Mouse (Mus musculus) heart, embryonic 11.5 days (tissue): ENCODE measurements around the gene Gipr. TPM values are rescaled to one million over a fixed set of nuclear protein-coding genes. Genes with fewer than 3 reads are reported as not detected.
"Not testable (repeated sequence)": the region's sequence is repeated elsewhere in the genome, so short reads cannot be mapped to it uniquely, and the experiment has no call there.

Source experiments
- ATAC-seq: fragments of 200-750 bp; cut with Nextera tagmentation; replicated peaks from 2 replicates; pipeline ENCODE4 v1.8.0; 2017; ENCODE audit warnings: moderate library complexity; ENCODE audit not compliant: insufficient number of reproducible peaks, low FRiP score, low TSS enrichment
- H3K27ac ChIP-seq: fragments of 300-500 bp; sonication (generic); 2 replicates; pipeline ENCODE4 v1.5.1; 2014; ENCODE audit warnings: mild to moderate bottlenecking, low read depth, low read length
- H3K27me3 ChIP-seq: fragments of 300-500 bp; sonication (generic); 2 replicates; pipeline ENCODE4 v1.6.1; 2014; ENCODE audit warnings: mild to moderate bottlenecking, low read length, mixed read lengths; ENCODE audit not compliant: control insufficient read depth, insufficient read depth
- H3K36me3 ChIP-seq: fragments of 300-500 bp; sonication (generic); 2 replicates; pipeline ENCODE4 v1.6.1; 2014; ENCODE audit warnings: mild to moderate bottlenecking, low read length, moderate library complexity, mixed read lengths; ENCODE audit not compliant: control insufficient read depth, insufficient read depth
- H3K4me1 ChIP-seq: fragments of 300-500 bp; sonication (generic); 2 replicates; pipeline ENCODE4 v1.6.1; 2014; ENCODE audit warnings: low read length; ENCODE audit not compliant: control insufficient read depth, insufficient read depth
- H3K4me2 ChIP-seq: fragments of 300-500 bp; sonication (generic); 2 replicates; pipeline ENCODE4 v1.6.1; 2014; ENCODE audit warnings: mild to moderate bottlenecking, moderate library complexity
- H3K4me3 ChIP-seq: fragments of 300-500 bp; sonication (generic); 2 replicates; pipeline ENCODE4 v1.5.1; 2014; ENCODE audit warnings: low read depth, low read length
- H3K9ac ChIP-seq: fragments of 300-500 bp; sonication (generic); 2 replicates; pipeline ENCODE4 v1.6.1; 2014; ENCODE audit warnings: mild to moderate bottlenecking, low read depth, low read length, moderate library complexity
- H3K9me3 ChIP-seq: fragments of 300-500 bp; sonication (generic); replicated peaks from 2 replicates; pipeline ENCODE4 v1.6.1; 2016; ENCODE audit warnings: low read length; ENCODE audit not compliant: control insufficient read depth
- WGBS: fragments of 180-500 bp; shearing (Covaris S2); extraction: QIAGEN DNeasy Blood & Tissue Kit; methylation state at CpG from one replicate; pipeline ENCODE4 v1.1.7; 2014; ENCODE audit not compliant: insufficient replicate concordance; 5-methylcytosine and 5-hydroxymethylcytosine counted together
- polyA plus RNA-seq: library from polyadenylated mRNA; unstranded; fragments of >200 nt; fragmentation: Nextera tagmentation; extraction: Ambion mirVana; gene quantifications from 2 replicates; pipeline ENCODE4 v1.2.1, GENCODE M21; 2014

Gene Gipr
- polyA plus RNA-seq, 1 experiment from 2014 or later: 10.8 TPM

DNA sequence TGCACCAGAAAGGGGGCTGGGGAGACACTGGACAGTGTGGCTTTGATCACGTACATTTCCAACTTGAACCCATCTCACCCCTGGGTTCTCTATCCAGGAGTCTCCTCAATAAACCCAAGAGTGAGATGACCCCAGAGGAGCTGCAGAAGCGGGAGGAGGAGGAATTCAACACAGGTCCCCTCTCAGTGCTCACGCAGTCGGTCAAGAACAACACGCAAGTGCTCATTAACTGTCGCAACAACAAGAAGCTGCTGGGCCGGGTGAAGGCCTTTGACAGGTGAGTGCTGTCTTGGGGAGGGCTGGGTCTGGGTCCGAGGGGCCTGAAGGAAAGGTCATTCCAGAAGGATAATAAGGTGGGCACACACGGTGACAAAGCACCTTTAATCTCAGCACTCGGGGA lies 14.8 kb downstream of the Gipr start:
- H3K4me3 ChIP-seq, H3K4me2 ChIP-seq, H3K9me3 ChIP-seq, H3K27me3 ChIP-seq, ATAC-seq, H3K27ac ChIP-seq: not testable (repeated sequence)
- Histone ChIP-seq H3K9ac (0 out of 2 replicates have a peak overlapping the region, but pooled peaks have one; percentile 39), H3K4me1 (peaks cover 14% of the 10 kb centered on the region), H3K36me3 (peaks cover 20% of the 10 kb centered on the region)
- 87% methylated on average over 10 of the region's 10 CpGs for WGBS

GRCm38 (mm10) chr7:19149626-19150025 lies 16.3 kb downstream of the Gipr start, which contains the start of gene Snrpd2:
Gene Snrpd2, plus strand, starts transcription at chr7:19149722.
- peaks cover 14% of the 10 kb centered on the region for H3K4me1 ChIP-seq
- H3K9me3 ChIP-seq: no peaks in the 10 kb centered on the region
- peak within 1 kb of the TSS; percentile 70 for H3K4me3 ChIP-seq
- H3K9ac ChIP-seq: peak within 1 kb of the TSS; percentile 81
- peaks cover 20% of the 10 kb centered on the region for H3K36me3 ChIP-seq
- H3K27me3 ChIP-seq: no peaks in the 10 kb centered on the region
- under 1% methylated on average over 24 of the region's 24 CpGs for WGBS
- peak; percentile 89 for ATAC-seq
- peak within 1 kb of the TSS; percentile 81 for H3K27ac ChIP-seq
- H3K4me2 ChIP-seq: peak within 1 kb of the TSS; percentile 79

DNA sequence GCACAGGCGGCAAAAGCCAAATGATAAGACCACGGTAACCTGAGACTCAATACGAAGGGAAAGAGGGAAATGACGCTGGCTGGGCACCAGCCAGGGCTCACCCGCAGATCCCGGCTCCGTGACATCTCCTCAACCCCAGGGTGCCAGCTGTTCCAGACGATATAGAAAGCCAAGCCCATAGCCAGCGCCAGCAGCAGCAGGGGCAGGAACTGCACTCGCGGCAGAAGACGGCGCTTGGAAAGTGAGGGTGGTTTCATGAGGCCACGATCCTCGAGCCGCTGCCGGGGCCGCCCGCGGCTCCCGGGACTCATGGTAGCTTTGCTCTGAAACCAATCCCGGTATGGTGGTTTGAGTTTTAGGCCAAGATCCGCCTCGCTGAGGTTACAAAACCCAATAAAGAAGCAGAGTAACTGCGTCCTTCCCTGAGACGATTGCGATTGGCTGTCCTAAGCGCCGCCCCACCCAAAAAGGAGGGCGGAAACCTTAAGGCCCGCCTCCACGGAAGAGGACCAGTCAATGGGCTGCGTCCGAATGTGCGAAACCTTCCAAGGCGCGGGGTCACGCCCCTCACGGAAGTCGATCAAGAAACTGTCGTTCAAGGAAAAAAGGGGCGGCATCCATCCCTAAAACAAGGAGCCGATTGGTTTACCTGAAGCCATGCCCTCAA lies 16.9 kb downstream of the Gipr start, which contains the start of gene Qpctl:
Gene Qpctl, minus strand, starts transcription at position 417 of the 667 bp plus-strand sequence.
- H3K36me3 ChIP-seq: peaks cover 20% of the 10 kb centered on the region
- peak within 1 kb of the TSS; percentile 70 for H3K4me3 ChIP-seq
- peak within 1 kb of the TSS; percentile 81 for H3K9ac ChIP-seq
- H3K9me3 ChIP-seq: no peaks in the 10 kb centered on the region
- peak within 1 kb of the TSS; percentile 79 for H3K4me2 ChIP-seq
- H3K27ac ChIP-seq: peak within 1 kb of the TSS; percentile 81
- no peaks in the 10 kb centered on the region for H3K27me3 ChIP-seq
- ATAC-seq: peak; percentile 96
- WGBS: under 1% methylated on average over 43 of the region's 43 CpGs
- peaks cover 14% of the 10 kb centered on the region for H3K4me1 ChIP-seq

- Histone ChIP-seq H3K4me2 (peak overlapping the region; percentile 79), H3K9me3 (no peaks in the 10 kb centered on the region), H3K36me3 (peaks cover 14% of the 10 kb centered on the region), H3K27ac (peak overlapping the region; percentile 73; the same call in 1 of the 2 replicates), H3K4me3 (peak overlapping the region; percentile 70), H3K9ac (peak overlapping the region; percentile 66), H3K27me3 (no peaks in the 10 kb centered on the region), H3K4me1 (peaks cover 14% of the 10 kb centered on the region)
- no peak for ATAC-seq
- WGBS: 14% methylated on average over 20 of the region's 20 CpGs
Observed at GRCm38 (mm10) chr7:19148180-19148874, 17.6 kb downstream of the Gipr start.

DNA sequence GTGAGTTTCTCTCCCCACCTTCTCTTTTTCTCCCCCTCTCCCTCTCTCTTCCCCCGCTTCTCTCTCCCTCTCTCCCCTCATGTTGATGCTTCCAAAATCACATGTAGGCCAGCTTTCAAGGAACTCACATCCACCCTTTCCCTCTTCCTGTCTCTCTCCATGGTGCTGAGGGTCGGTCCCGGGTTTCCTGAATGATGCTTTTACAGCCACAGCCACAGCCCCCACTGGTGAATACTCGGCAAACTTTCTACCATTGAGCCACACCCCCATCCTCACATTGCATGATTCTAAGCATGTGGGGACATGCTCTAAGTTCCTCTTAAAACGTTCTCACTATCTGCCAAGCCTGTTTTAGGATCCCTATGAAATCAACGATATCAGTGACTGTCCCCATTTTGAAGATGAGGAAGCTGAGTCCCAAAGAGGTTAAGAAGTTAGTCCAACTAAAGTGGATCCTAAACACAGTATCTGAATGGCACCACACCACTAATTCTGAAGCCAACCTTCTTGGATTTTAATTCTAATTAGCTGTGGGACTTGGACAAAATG lies 18.4 kb downstream of the Gipr start:
- WGBS: 46% methylated on average over 6 of the region's 6 CpGs
- Histone ChIP-seq H3K9ac (no peak overlapping the region), H3K4me3 (no peak overlapping the region), H3K4me1 (peaks cover 14% of the 10 kb centered on the region), H3K9me3 (no peaks in the 10 kb centered on the region), H3K27me3 (no peaks in the 10 kb centered on the region), H3K4me2 (no peak overlapping the region; the same call in 1 of the 2 replicates), H3K36me3 (peaks cover 7% of the 10 kb centered on the region; the same call in 1 of the 2 replicates), H3K27ac (no peak overlapping the region)
- ATAC-seq: no peak

- no peak for ATAC-seq
- 85% methylated on average over 10 of the region's 10 CpGs for WGBS
- H3K4me2 ChIP-seq: no peak overlapping the region
- H3K27ac ChIP-seq: no peak overlapping the region
- no peak overlapping the region for H3K4me3 ChIP-seq
- H3K36me3 ChIP-seq: peaks cover 5% of the 10 kb centered on the region; the same call in 1 of the 2 replicates
- no peak overlapping the region for H3K9ac ChIP-seq
- no peaks in the 10 kb centered on the region for H3K9me3 ChIP-seq
- H3K27me3 ChIP-seq: no peaks in the 10 kb centered on the region
- peaks cover 14% of the 10 kb centered on the region for H3K4me1 ChIP-seq
Observed at GRCm38 (mm10) chr7:19146793-19147192, 19.1 kb downstream of the Gipr start.

- Histone ChIP-seq H3K9me3 (no peaks in the 10 kb centered on the region), H3K36me3 (peaks cover 32% of the 10 kb centered on the region), H3K27me3 (no peaks in the 10 kb centered on the region), H3K4me1 (no peaks in the 10 kb centered on the region), H3K9ac (no peak overlapping the region), H3K4me3 (no peak overlapping the region), H3K4me2 (no peak overlapping the region), H3K27ac (no peak overlapping the region)
- WGBS: 47% methylated on average over 5 of the region's 5 CpGs
- ATAC-seq: no peak
Observed at GRCm38 (mm10) chr7:19137380-19137779, 28.5 kb downstream of the Gipr start.

DNA sequence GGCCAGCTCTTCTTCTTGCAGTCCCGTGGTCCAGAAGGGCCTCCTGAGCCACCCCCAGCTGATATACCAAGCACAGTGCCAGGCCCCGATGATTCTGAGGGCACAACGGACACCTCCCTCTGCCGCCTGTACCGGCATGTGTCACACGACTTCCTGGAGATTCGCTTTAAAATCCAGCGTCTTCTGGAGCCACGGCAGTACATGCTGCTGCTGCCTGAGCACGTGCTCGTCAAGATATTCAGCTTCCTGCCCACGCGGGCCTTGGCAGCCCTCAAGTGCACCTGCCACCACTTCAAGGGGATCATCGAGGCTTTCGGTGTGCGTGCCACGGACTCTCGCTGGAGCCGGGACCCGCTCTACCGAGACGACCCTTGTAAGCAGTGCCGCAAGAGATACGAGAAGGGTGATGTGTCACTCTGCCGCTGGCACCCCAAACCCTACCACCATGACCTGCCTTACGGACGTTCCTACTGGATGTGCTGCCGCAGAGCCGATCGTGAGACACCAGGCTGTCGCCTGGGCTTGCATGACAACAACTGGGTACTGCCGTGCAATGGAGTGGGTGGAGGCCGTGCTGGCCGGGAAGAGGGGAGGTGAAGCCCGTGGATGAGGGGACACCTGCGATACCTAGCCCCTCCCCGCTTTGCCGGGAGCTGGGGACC lies 29.1 kb downstream of the Gipr start:
- H3K4me3 ChIP-seq: no peak overlapping the region
- H3K27ac ChIP-seq: no peak overlapping the region
- H3K27me3 ChIP-seq: no peaks in the 10 kb centered on the region
- H3K4me2 ChIP-seq: no peak overlapping the region
- no peak overlapping the region for H3K9ac ChIP-seq
- no peak for ATAC-seq
- WGBS: 87% methylated on average over 38 of the region's 38 CpGs
- H3K36me3 ChIP-seq: peaks cover 32% of the 10 kb centered on the region
- no peaks in the 10 kb centered on the region for H3K9me3 ChIP-seq
- peaks cover 3% of the 10 kb centered on the region; the same call in 1 of the 2 replicates for H3K4me1 ChIP-seq
